Mouse (Mus musculus) stomach, adult 2 months (tissue): ENCODE measurements around the gene Slc17a1. TPM values are rescaled to one million over a fixed set of nuclear protein-coding genes. Genes with fewer than 3 reads are reported as not detected.

Source experiments
- polyA plus RNA-seq: library from polyadenylated mRNA; depleted of rRNA; stranded (reverse); fragments of >200 nt; gene quantifications from 2 replicates; pipeline ENCODE4 v1.2.3, GENCODE M21; 2012; rRNA removed

Gene Slc17a1
- polyA plus RNA-seq = 0.04 TPM in 1 of 2 replicates, not detected in the other

DNA sequence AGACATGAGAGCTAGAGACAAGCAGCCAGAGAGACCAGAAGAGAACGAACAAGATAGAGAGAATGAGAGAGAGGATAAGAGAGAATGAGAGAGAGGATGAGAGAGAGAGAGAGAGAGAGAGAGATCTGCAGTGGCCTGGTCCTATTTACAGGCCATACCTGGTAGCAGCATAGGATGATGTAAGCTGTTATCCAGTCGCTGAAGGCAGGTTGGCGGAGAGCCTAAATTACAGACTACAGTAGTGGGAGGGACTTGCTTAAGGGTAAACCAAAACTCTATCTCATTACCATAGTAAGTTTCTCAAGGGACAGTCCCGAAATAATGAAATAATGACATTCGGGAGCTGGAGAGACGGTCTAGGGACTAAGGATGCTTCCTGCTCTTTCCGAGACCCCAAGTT lies at the start of gene Slc17a1:
Gene Slc17a1, plus strand, starts transcription at position 346 of the 400 bp plus-strand sequence.

DNA sequence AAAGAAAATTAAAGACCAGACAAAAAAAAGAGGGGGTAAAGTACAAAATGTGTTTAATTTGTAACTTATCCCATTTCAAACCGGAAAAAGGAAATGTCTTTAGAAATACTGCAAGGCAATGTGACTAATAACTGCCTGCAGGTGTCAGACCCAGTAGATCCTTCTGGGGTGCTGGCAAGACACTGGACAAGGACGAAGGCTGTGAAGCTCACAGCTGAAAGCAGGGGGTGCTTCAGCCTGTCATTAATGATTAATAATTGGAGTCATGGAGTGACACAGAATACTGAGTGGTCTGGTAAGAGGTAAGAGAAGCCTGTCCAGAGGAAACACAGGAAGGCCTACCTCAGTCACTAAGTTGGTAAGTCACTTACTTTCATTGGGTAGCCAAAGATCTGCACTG lies 28.2 kb upstream of the Slc17a1 start, which contains the start of gene Slc17a3:
Gene Slc17a3, plus strand, starts transcription at position 127 of the 400 bp plus-strand sequence.

DNA sequence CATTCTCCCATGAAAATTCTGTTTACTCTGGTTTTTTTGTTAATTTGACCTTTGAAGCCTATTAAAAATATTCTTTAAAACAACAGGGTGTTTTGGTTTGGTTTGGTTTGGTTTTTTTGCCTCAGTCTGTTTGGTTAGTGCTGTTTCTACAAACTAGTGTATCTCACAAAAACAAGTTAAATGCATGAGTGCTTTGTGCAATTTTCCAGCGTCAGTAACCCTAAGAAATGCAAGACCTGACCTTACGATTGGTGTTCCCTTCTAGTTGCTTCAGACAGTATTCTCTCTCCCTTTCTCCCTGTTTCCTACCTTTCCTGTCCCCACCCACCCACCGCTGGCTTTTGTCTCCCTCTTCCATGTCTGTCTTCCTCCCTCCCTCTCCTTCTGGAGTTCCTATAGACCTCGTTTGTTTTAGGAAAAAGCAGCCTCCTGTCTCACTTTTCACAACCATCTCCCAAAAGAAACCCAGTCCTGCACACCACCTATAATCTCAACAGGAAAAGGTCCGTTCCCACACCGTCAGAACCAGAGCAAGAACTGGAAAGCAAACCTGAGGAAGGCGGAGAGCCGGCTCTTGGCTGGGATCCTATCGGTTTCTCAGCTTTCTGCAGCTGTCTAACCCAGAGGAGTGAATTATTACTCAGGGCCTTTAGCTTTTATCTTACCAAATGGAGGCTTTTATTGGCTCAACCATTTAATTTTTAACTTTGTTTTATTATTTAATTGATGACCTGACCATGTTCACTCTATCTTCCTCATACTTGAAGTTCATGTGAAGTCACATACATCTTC lies 47.0 kb downstream of the Slc17a1 start, which contains the start of gene Slc17a4:
Gene Slc17a4, minus strand, starts transcription at position 634 of the 792 bp plus-strand sequence.

DNA sequence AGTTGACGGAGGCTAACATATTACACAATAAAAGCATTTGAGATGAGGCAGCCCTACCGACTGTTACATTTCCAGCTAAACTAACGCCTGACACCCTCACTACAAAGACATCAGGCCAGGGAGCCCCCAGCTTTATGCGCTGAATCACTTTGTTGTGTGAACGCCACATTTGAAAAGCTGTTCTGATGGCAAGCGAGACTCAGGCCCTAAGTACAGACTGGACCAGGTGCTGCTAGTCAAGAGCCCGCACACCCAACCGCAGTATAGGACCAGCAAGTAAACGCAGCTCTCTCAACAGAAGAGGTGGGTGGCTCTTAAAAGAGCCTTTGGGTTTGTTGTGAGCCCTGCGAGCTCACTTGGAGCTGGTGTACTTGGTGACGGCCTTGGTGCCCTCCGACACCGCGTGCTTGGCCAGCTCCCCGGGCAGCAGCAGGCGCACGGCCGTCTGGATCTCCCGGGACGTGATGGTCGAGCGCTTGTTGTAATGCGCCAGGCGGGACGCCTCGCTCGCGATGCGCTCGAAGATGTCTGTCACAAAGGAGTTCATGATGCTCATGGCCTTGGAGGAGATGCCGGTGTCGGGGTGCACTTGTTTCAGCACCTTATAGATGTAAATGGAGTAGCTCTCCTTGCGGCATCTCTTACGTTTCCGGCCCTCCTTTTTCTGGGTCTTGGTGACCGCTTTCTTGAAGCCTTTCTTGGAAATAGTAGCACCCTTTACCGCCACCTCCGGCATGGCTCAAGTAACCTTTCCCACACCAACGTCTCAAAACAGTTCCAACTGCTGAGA lies 66.1 kb downstream of the Slc17a1 start, which contains the start of gene Hist1h2ba:
Gene Hist1h2ba, minus strand, starts transcription at position 736 of the 790 bp plus-strand sequence.

DNA sequence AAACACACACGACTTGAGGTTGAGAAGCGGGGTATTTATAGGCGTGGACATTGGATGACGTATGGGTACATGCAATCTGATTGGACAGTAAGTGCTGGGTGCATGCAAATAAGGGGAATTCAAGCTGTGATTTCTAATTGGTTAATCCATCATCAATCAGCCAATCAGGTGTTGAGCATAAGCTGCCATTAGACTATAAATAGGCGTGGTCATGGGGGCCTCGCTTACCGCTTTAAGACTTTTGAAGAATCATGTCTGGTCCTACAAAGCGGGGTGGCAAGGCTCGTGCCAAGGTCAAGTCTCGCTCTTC lies 66.6 kb downstream of the Slc17a1 start, which contains the start of gene Hist1h2aa:
Gene Hist1h2aa, plus strand, starts transcription at position 252 of the 310 bp plus-strand sequence.

Other genes with a start within 250 kb of the Slc17a1 start
- 1.1 TPM in 2 replicates for gene Hist1h2be, start 246.6 kb upstream of the Slc17a1 start, polyA plus RNA-seq
- gene Hist1h1e, start 245.2 kb upstream of the Slc17a1 start, polyA plus RNA-seq = 0.74 and 1.3 TPM in 2 replicates
- gene Hist1h2ac, start 183.8 kb upstream of the Slc17a1 start, polyA plus RNA-seq = 0.47 and 0.76 TPM in 2 replicates
- gene Hist1h2bc, start 183.6 kb upstream of the Slc17a1 start, polyA plus RNA-seq = 117 and 165 TPM in 2 replicates
- not detected in 2 replicates for gene Hist1h1t, start 171.9 kb upstream of the Slc17a1 start, polyA plus RNA-seq
- 2.2 and 4.1 TPM in 2 replicates for gene Hist1h4c, start 169.3 kb upstream of the Slc17a1 start, polyA plus RNA-seq
- gene Hfe, start 156.9 kb upstream of the Slc17a1 start, polyA plus RNA-seq = 3.3 and 4.5 TPM in 2 replicates
- gene Hist1h1c, start 128.9 kb upstream of the Slc17a1 start, polyA plus RNA-seq = 24.5 and 35.7 TPM in 2 replicates
- gene Hist1h3c, start 122.1 kb upstream of the Slc17a1 start, polyA plus RNA-seq = 7.1 and 11.9 TPM in 2 replicates
- 3.8 and 4.6 TPM in 2 replicates for gene Hist1h2bb, start 121.0 kb upstream of the Slc17a1 start, polyA plus RNA-seq
- 5.1 and 8.7 TPM in 2 replicates for gene Hist1h2ab, start 116.6 kb upstream of the Slc17a1 start, polyA plus RNA-seq
- gene Hist1h3b, start 115.5 kb upstream of the Slc17a1 start, polyA plus RNA-seq = 10.6 and 14.9 TPM in 2 replicates
- gene Hist1h4b, start 110.7 kb upstream of the Slc17a1 start, polyA plus RNA-seq = 5.1 TPM in 1 of 2 replicates, not detected in the other
- 1.1 and 3.0 TPM in 2 replicates for gene Hist1h4a, start 106.5 kb upstream of the Slc17a1 start, polyA plus RNA-seq
- gene Hist1h3a, start 105.4 kb upstream of the Slc17a1 start, polyA plus RNA-seq = 10.0 and 13.1 TPM in 2 replicates
- gene Hist1h1a, start 104.1 kb upstream of the Slc17a1 start, polyA plus RNA-seq = 0.09 and 0.20 TPM in 2 replicates
- gene Trim38, start 97.8 kb upstream of the Slc17a1 start, polyA plus RNA-seq = not detected in 2 replicates
- not detected in 2 replicates for gene Slc17a2, start 60.8 kb upstream of the Slc17a1 start, polyA plus RNA-seq
- not detected in 2 replicates for gene Slc17a3, start 28.3 kb upstream of the Slc17a1 start, polyA plus RNA-seq
- gene Slc17a4, start 47.3 kb downstream of the Slc17a1 start, polyA plus RNA-seq = 0.05 and 0.06 TPM in 2 replicates
- gene Hist1h2ba, start 66.4 kb downstream of the Slc17a1 start, polyA plus RNA-seq = not detected in 2 replicates
- not detected in 2 replicates for gene Hist1h2aa, start 66.7 kb downstream of the Slc17a1 start, polyA plus RNA-seq
- 0.76 and 1.1 TPM in 2 replicates for gene Scgn, start 123.5 kb downstream of the Slc17a1 start, polyA plus RNA-seq